Mouse (Mus musculus): Measurements from ENCODE around the gene Sec11a.

GRCm38 (mm10) chr7:80959003-80959402, 11.4 kb upstream of the Sec11a start:
- TF ChIP-seq CTCF (IDR thresholded peaks at IDR 0.05; ENCODE audit: borderline replicate concordance, extremely low read depth, insufficient read depth, insufficient read length) (no peak), POLR2A (IDR thresholded peaks at IDR 0.05; ENCODE audit: borderline replicate concordance, extremely low read depth, insufficient read depth, insufficient read length, poor library complexity, severe bottlenecking) (no peak)

Data from brain, embryonic 14.5 days (tissue).